Mouse (Mus musculus): Measurements from ENCODE around the gene Ms4a14.

DNA sequence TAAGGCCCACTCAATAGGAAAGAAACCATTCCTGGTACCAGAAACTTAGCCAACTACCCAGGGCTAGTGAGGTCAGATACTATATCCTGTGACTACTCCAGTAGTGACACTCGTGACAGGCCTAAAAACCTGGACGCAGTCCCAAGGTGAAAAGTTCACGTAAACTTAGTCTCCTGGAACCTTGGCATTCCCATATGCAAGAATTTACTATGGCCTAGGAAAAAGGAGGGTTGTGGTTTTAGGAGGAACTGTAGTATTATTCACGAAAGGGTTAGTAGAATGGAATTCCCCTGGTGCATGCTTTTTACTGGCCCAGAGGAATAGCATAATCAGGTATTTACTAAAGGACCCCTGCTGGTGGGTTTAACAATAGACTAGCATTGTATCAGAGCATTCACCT is 2.5 kb upstream of the Ms4a14 start:
- TF ChIP-seq HCFC1 (IDR thresholded peaks at IDR 0.05; ENCODE audit: low read depth, low read length): no peak
- no peak for TF ChIP-seq POLR2A (IDR thresholded peaks at IDR 0.05; ENCODE audit: control insufficient read depth in 1 of 2, insufficient read depth in 1 of 2, low read depth in 1 of 2, low read length in 2 of 2, poor library complexity in 1 of 2)
- TF ChIP-seq TBP (IDR thresholded peaks at IDR 0.05; ENCODE audit: low read depth, low read length): no peak
- TF ChIP-seq CTCF (IDR thresholded peaks at IDR 0.05 in 2 of 3, conservative IDR thresholded peaks at IDR 0.05 in 1 of 3; ENCODE audit: control insufficient read depth in 1 of 3, insufficient read depth in 1 of 3, low read depth in 2 of 3, low read length in 3 of 3, poor library complexity in 1 of 3, severe bottlenecking in 1 of 3): no peak
